Mouse (Mus musculus) CH12F3 (cell line): ENCODE results near the gene Setd6.

Experiments
- in situ Hi-C: fragments of 300-500 bp; cut with MboI; formaldehyde crosslinking; loops from 2 replicates; pipeline ENCODE4 v1.14.3; 2020; ENCODE audit warnings: low sequenced_read_pairs

The Setd6 gene

DNA sequence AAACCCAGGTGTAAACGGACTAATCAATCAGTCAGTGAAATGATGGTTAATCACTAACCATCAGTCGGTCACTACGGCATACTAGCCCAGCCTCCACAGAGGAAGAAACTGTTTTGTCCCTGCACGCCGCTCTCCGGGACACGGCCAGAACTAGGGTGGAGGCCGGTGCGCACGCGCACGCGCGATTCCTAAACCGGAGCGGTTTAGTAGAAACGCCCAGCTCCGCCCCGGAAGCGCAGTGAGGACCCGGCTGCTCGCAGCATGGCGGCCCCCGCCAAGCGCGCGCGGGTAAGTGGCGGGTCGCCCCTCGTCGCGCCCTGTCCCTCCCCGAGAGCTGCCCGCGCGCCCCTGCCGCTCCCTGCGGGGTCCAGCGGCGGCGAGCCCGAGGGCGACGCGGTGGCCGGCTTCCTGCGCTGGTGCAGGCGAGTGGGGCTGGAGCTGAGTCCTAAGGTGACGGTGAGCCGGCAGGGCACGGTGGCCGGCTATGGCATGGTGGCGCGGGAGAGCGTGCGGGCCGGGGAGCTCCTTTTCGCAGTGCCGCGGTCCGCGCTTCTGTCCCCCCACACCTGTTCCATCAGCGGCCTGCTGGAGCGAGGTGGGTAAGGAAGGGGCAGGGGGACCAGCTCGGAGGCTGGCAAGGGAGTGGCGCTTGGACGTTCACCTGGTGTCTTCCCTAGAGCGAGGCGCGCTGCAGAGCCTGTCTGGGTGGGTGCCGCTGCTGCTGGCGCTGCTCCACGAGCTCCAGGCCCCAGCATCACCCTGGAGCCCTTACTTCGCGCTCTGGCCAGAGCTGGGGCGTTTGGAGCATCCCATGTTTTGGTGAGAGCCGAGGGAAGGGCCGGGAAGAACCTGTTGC, at the start of gene Setd6:
TSS of gene Setd6 (plus strand) at position 206 of the 856 bp plus-strand sequence.
- in situ Hi-C loops, result no loop called here

DNA sequence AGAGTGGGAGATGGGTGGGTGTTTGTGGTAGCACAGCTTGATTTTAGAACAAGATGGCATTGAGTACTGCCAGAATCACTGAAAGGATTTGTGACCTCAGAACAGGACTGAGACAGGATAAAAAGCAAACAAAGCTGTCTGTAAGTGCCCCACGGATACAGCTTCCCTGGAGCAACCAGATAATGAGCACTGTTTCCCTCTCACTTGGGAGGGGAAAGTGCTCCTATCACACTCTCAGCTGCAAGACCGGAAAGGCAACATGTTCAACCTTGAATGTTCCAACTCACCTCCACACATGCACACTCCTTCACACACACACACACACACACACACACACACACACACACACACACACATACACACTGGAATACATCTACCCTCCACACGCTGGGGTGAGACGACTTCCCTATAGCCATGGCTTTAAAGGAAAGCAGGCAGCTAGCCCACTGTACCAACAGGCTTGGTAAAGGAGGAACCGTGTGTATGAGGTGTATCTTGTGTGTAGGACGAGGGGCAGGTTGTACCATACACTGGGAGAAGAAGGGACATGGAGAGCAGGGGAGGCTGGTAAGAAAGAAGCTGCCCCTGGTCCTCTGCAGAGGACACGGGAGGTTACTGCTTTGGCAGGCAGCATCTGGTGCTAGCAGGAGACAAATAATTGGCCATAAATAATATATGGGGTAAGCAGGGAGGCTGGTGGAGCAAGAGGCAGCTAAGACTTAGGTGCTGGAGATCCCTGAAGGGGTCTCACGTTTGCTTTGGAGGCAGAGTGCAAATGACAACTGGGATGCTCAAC, 47.3 kb upstream of the Setd6 start:
- in situ Hi-C loops, result no loop called here

DNA sequence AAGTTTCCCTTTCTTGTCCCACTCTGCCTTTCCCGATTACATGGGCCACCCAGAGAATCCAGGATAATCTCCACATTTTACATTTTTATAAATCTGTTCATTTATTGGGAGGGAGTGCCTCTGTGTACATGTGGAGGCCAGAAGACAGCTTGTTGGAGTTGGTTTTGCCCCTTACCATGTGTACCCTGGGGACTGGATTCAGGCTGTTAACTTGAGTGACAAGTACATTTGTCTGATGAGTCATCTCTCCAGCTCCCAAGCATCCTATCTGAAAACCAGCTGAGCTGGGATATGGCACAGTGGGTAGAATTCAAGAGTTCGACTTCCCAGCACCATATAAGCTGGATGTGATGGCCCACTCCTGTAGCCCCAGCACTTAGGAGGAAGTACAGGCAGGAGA, 45.7 kb upstream of the Setd6 start:
- in situ Hi-C loops, result no loop called here

DNA sequence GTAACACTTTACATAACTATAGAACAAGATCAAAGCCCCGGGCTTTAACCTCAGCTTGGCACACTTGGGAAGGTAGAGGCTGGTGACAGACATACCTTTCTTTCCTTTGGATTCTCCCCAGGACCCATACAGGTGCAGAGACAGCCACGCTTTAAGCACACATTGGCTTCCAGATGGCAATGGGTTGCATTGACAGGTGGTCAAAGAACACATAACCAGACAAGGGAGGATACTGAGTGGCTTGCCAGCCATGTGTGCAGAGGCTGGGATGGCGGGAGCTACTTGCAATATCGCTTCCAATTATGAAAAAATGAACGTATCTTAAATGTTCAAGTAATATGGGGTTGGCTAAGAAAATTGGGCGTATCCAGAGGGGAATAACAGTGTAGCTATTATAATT, 43.8 kb upstream of the Setd6 start:
- in situ Hi-C loops, result no loop called here

DNA sequence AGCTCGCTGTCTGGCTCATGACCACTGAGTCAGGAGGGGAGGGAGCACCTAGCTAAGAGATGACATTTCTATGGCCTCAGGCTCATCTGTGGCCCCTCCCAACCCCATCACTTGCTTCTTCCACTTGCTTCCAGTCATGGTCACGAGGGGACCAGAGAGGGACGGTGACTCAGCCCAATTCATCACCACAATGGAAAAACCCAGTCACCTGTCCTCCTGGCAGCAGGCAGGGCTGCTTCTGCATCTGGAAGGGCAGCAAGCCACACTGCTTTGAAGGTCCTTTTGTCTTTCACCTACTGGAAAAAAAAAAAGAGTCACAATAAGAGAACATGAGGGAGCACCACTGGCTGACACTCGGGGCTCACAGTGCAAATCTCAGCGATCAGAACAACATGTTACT, 42.9 kb upstream of the Setd6 start:
- in situ Hi-C loops, result no loop called here

DNA sequence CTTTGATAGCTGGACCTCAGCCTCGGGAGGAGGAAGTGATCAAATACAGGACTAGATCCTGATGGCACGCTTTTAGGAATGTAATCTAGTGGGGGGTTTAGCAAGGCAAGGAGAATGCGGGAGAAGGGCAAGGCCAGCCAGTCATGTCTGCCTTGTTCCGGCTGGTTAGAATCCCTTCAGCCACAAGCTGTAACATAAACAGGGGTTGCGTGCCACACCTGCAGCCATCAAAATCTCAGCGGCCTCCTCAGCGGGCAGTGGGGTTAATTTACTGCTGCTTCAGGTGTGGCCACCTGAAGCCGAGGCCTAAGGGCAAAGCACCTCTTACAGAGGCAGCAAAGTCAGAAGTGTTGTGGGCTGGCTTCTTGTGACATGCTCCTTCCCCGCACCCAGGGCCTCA, 39.0 kb upstream of the Setd6 start, which contains the start of gene Ndrg4:
TSS of gene Ndrg4 (plus strand) at position 350 of the 400 bp plus-strand sequence.
- in situ Hi-C loops, result no loop called here

DNA sequence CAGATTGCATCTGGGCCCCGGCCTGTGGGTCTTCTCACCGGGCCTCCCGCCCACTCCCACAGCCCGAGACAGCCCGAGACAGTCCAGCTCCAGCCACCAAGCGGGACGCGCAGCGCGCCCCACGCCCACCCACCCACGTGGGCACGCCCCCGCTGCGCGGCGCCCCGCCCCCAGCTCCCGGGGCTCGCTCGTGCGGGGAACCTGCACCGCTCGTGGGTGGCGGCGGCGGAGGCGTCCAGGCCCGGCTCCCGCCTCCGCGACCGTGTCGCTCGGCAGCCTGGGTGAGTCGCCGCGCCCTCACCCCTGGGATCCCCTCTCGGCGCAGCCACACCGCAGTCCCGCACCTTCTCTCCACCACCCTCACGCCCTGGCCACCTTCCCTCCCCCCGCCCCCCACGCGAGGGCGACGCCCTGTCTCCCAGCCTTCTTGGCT, 38.1 kb upstream of the Setd6 start:
- in situ Hi-C loops, result no loop called here

DNA sequence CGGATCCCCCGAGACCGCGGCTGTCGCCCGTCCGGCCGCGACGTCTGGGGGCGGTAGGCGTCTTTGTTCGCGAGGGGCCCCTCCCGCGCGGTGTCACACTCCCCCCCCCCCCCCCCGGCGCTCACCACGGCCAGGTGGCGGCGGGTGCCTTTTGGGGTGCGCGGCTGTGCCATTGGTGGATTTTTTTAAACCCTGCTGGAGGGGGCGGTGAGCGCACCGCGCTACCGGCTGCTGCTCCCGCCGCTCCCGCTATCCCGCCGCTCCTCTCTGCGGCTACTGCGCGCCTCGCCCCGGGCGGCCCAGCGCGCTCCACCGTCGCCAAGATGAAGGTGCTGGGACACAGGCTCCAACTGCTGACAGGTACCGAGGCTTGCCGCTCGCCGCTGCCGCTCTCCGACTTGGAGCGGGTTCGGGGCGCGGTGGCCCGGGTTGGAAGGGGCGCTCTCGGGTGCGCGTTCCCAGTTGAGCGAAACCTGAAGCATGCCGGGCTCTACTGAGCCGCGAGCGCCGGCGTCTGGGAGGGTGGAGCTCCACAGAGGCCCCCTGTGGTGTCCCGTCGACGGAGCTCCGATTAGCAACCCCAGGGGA, 37.6 kb upstream of the Setd6 start:
- in situ Hi-C loops, result no loop called here

DNA sequence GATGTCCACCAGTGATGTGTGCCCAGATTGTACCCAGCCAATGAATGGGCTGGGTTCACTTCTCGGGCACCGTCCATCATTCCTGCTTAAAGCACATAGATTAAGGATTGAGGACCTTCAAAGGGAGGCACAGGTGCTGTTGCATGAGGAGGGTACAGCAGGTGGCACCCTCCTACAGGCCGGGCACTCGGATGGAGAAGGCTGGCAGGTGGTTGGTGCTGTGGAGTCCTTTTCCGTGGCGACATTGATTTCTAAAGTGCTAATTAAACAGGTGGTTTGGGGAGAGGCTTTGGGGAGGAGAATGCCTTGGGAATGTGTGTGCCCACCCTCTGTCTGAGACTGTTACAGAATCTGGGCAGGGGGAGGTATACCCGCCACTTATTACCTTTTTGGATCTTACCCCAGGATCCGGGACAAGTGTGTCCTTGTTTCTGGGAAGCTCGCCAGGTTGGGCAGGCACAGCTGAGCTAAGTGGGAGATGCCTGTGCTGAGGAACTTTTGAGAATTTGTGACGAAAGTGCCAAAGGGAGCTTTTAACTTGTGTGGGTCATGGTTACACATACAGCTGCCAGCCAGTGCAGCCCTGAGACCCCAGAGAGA, 27.5 kb upstream of the Setd6 start:
- in situ Hi-C loops, result no loop called here

DNA sequence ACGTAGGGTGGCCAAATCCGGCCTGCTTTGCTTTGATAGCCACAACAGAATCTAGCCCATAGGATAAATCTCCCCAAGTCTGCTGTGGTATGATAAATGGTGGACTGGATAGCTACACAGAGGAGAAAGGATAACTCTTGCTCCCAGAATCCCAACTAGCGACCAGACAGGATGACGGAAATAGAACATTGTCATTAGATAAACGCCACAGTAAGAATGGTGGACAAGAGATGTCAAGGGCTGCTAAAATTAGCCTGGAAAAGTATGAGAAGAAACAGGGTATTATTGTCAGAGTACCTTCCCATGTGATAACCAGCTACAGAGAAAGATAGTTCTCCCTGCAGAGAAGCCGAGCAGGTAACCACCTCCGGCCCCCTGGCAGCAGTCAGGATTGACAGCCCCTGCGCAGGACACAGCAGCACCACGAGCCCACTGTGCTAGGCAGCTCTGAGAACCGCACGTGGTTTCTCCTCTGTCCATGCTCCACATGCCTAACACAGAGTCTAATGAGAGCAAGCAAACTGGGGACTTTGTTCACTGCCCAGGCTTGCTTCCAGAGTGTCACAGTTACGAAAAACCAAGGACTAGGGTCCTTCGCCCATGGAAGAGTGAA, 24.6 kb upstream of the Setd6 start:
- in situ Hi-C loops, result no loop called here

DNA sequence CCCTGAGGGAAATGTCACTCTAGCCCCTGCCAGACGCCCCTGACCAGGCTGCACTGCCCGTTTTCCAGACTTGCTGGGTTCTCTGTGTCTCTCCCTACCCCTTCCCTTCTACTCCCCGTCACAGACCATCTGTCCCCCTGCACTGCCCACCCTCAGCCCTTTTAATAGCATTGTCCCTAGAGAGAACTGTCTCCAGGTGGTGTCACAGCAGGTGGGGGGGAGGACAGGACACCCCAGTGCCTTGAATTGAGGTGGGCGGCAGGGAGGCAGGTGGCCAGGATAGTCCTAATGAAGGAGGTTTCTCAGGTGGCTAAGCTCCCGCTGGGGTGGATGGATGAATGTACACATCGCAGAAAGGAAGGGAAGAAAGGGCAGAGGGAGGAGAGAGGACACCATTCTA, 21.1 kb upstream of the Setd6 start:
- in situ Hi-C loops, result no loop called here

DNA sequence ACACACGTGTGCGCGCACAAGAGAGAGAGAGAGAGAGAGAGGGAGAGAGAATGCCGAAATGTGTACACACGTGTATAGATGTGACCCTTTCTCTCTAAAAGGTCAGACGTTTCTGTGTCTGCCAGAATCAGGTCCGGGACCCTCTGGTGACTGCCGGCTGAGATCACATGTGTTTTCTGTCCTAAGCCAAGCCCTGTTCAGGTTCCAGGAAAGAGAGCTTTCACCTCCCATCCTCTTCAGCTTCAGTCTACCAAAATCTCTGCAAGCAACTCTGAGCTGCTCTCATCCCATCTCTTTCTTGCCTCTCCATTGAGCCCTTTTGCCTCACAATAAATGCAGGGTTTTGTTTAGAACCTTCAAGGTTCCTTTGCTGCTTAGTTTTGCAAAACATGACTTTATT, 19.0 kb upstream of the Setd6 start:
- in situ Hi-C loops, result no loop called here

DNA sequence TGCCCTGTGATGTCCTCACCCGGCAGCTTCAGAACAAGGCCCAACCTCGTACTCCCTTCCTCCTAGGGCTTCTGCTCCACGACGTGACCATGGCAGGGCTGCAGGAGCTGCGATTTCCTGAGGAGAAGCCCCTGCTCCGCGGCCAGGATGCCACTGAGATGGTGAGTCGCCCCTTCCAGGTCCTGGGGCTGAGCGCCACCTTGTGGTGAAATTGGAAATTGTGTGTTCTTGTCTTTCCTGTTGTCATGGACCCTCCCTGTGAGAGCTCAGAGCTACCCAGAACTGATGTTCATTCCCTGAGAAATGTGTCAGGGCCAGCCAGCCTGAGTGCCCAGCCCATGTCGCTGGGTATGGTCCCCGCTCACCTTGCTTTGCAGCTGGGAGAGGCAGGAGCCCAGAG, 18.6 kb upstream of the Setd6 start:
- in situ Hi-C loops, result no loop called here

DNA sequence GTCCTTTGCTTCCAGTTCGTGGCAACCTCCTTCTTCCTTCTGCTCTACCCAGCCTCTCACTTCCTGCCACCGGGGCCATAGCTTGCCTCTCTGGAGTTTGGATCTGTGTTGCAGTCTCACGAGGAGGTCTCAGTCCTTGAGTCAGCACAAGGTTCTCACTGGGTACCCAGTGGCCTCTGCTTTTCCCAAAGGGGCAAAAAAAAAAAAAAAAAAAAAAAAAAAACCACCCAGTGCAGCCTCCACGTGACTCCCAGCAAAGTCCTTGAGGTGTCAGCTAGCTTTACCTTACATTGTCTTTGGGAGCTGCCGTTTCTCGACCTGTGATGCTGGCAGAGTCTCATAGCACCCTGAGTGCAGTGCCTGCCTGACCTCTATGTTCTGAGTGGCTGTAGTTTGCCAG, 17.5 kb upstream of the Setd6 start:
- in situ Hi-C loops, result no loop called here

DNA sequence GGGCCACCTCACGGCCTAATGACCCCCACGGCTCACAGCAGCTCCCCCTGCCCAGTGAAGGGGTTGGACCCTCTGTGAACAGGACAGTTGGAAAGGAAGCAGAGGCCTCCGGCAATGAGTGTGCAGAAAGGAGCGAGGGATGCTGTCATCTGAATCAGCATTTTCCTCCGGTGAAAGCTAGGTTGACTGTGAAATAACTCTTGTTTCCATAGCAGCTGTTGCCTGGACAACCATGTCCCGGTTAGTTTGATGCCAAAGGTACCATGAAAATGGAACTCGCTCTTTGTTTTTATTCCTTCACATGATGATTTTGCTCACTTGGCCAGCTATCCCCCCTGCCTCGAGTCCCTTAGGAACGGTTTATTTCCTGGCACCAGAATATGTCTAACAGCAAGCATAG, 15.4 kb upstream of the Setd6 start:
- in situ Hi-C loops, result no loop called here

DNA sequence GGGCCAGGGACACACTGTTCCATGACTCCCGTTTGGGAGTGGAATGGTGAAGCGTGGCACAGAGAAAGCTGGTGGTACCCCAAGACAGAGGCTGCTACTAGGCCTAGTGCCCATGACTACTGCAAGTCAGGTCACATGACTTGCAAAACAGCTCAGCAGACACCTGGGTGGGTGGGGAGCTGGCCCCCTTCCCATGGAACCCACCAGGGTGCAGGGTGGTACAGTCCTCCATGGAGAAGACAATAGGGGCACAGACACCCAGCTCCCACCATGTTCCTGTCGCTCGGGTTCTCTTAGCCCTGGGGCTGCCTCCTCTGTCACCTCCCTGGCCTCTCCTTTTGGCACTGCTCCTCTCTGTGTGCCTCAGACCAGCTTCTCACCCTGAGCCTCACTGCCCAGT, 13.9 kb upstream of the Setd6 start:
- in situ Hi-C loops, result no loop called here

DNA sequence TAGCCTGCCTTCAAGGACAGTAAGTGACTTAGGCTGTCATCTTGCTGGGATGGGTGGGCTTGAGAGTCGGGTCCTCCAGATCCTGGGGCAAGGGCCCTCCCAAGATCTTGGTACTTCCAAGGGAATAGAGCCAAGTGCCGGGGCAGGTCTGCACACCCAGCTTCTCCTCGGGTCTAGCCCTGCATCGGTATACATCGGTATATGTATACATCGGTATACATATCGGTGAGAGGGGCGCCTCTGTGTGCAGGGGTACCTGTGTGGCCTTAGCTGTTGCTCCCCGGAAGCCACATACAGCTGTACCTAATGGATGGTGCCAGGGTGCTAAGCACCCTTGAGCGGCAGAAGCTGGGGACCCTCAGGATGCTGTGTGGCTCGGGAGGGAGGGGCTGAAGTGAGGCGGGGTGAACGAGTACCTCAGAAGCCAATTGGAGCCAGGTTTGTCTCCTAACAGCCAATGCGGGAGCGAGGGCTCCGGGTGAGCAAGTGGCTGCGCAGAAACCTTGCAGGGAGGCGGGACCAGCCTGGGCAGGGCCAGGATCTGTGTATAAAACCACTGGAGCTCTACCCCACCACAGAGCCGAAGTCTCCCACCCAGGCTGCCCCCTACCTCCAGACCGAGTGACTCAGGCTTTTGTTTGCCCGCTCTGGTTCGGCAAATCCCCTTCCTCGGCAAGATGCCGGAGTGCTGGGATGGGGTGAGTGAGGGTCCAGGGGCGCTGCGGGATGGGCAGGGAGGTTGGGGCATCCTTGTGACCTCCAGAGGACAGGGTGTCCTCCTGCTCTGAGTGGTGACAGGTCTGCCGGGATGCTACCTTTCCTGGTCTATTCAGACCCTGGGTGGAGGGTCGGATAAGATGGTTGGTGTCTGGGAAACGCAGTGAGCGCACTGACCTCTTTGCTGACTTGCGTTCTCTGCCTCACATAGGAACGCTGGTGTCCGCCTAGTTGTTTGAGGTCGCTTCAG, 12.9 kb upstream of the Setd6 start:
- in situ Hi-C loops, result no loop called here

DNA sequence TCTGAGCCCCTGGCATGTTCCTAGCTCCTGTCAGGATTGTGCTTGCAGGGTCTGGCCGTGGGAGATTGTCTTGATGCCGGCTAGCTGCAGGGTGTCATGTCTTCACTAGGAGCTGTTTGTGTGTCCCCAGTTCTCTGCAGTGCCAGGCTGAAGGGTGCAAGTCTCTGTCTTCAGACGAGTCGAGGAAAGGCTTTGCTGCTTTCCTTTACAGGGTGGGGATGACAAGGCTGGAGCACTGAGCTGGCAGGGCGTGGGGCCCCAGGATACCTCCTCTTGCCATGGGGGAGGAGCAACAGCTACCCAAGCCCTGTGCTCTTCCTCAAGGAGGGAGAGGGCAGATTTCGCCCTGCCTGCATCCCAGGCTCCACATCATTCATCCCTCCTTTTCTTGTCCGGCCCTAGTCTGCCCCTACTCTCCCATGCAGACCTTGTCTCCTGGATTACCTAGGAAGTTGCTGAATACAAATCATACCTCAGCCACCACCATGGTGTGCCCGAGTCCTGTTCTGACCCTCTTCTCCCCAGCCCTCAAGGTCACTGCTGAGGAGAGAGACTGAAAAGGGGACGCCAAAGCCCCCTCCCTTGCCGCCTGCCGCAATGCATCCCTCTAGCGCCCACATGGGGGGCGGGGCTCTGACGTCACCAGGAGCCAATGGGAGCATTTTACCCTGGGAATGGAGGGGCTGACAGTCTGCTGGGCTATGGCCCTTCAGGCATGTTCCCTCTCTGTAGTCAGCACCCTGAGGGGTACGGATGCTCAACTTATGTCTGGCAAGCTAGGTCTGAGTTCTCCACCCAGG, 12.0 kb upstream of the Setd6 start:
- in situ Hi-C loops, result no loop called here

DNA sequence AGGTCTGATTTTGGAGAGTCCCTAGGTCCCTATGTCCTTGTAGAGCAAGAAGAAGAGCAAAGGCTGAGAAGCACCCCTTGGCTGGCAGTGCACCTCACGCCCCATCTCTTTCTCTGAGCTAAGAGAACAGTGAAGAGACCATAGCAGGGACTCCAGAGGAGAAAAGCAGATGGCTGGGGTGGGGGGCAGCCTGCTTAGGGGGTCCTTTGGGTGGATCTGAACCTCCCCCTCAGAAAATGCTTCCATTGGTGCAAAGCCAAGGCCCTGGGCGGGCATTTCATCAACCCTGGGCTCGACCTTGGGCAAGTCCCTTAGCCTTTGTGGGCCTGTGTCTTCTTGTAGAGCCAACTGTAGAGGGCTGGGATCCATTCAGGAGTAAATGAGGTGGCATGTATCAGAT, 11.1 kb upstream of the Setd6 start:
- in situ Hi-C loops, result no loop called here
